Mouse (Mus musculus): ENCODE results near the gene Rhod. TPM values are rescaled to one million over a fixed set of nuclear protein-coding genes. Genes with fewer than 3 reads are reported as not detected.

Gene Rhod
- 23.4 and 23.7 TPM in 2 replicates for polyA plus RNA-seq (2012; rRNA removed)

DNA sequence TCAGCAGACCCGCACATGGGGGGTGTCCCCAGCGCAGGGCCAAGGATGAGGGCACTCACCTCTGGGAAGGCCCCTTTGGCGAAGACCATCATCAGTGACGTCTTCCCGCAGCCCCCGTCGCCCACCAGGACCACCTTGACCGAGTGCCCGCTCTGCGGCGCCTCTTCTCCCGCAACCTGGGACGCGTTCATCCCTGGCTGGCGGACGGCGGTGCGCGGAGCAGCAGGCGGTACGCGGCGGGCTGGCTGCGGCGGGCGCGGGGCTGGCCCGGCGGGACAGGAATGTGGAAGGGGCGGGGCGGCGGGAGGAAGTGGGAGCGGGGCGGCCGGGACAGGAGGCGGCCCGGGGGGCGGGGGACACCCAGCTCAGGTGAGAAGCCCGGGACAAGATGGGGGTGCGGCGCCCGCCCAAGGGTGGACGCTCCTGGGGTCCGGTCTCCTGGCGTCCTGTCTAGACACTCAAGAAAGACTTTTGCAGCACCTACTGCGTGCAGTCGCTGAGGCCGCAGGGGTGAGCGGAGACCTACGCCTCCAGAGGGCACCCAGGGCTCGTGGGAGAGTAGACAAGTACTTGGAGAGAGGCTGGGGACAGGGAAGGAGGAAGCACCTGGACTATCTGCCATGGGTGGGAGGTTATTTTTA lies at the start of gene Rhod:
TSS of gene Rhod (minus strand) at position 272 of the 641 bp plus-strand sequence.

DNA sequence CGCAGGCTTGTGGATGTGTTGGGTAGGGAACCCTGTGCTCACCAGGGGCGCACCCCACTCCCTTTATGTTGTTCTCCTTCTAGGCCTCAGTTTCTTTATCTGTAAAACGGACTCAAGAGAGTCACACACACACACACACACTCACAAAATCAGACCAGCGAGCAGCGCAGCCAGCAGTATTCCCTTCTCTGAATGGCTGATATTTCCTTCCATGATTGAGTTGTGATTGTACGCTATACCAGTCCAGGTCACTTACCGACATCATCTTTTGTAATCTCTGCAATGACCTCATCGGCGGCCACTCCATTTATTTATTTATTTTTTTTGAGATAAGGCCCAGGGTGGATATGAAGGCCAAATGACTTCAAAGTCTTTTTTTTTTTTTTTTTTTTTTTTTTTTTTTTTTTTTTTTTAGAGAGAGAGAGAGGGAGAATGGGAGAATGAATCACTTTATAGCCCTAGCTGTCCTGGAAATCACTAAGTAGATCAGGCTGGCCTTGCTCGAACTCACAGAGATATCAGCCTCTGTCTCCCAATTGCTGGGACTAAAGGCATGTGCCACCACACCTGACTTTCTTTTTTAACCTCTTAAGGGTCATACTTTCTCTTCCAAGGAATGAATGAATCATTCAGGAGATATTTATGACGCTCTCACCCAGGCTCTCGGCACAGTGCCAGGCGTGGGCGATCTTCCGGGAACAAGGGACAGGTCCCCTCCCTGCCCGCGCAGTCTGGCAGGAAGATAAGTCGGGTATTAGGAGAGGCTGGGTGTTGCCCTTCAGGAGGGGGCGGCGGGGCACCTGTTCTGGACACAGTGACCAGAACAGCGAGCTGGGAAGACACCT lies 38.3 kb upstream of the Rhod start, which contains the start of gene Syt12:
TSS of gene Syt12 (minus strand) at position 103 of the 845 bp plus-strand sequence.

DNA sequence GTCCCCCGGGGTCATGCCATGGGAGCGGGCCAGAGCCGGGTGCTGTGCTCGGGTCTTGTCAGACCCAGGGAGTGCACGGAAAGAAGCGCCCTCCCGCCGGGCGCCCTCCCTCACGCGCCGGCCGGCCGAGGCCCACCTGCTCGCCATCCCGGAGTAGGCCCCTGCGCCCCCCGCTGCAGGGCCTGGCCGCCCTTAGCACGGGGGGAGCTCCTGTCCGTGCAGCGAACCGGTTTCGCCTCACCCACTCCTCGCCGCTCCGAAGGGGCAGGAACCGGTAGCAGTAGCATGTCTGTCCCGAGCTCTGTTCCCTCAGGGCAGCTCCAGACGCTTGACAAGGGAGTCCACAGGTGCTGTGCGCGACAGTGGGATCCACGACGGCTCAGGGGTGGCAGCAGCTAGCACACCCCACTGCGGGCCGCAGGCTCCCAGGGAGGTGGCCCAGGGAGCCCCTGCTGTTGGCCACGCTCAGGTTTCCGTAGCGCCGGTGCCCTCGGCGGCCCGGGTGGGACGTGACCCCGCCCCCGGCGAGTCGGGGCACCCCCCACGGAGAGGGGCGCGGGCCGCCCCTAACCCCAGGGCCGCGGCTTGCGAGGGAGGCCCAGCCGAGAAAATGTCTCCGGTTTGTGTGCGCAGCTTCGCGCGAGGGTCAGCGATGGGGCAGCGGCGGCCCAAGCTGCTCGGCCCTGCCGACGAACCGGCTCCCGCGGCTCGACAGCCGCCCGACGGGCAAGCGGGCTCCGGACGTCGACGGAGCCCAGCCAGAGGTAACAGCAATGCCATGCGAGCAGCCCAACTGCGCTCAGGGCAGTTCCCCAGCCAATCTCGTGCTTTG lies 41.2 kb downstream of the Rhod start, which contains the start of gene Kdm2a:
TSS of gene Kdm2a (minus strand) at position 488 of the 832 bp plus-strand sequence.

Other genes starting within 250 kb of the Rhod start
- gene Tbc1d10c, start 248.1 kb downstream of the Rhod start, polyA plus RNA-seq (2012; rRNA removed), result 9.9 and 10.0 TPM in 2 replicates
- 488 and 523 TPM in 2 replicates for gene Ppp1ca, start 247.4 kb downstream of the Rhod start, polyA plus RNA-seq (2012; rRNA removed)
- 15.7 and 22.4 TPM in 2 replicates for gene Rad9a, start 237.8 kb downstream of the Rhod start, polyA plus RNA-seq (2012; rRNA removed)
- 8.3 and 14.8 TPM in 2 replicates for gene Clcf1, start 225.2 kb downstream of the Rhod start, polyA plus RNA-seq (2012; rRNA removed)
- not detected in 2 replicates for gene AC109138.7, start 225.1 kb downstream of the Rhod start, polyA plus RNA-seq (2012; rRNA removed)
- 86.7 and 104 TPM in 2 replicates for gene Pold4, start 207.5 kb downstream of the Rhod start, polyA plus RNA-seq (2012; rRNA removed)
- gene Ssh3, start 170.3 kb downstream of the Rhod start, polyA plus RNA-seq (2012; rRNA removed), result 188 and 216 TPM in 2 replicates
- 4.3 and 7.3 TPM in 2 replicates for gene Ankrd13d, start 156.3 kb downstream of the Rhod start, polyA plus RNA-seq (2012; rRNA removed)
- 120 and 123 TPM in 2 replicates for gene Grk2, start 133.2 kb downstream of the Rhod start, polyA plus RNA-seq (2012; rRNA removed)
- 57.0 and 63.9 TPM in 2 replicates for gene Kdm2a, start 41.1 kb downstream of the Rhod start, polyA plus RNA-seq (2012; rRNA removed)
- 2.0 and 4.4 TPM in 2 replicates for gene Syt12, start 38.0 kb upstream of the Rhod start, polyA plus RNA-seq (2012; rRNA removed)
- 20.7 and 26.0 TPM in 2 replicates for gene 2010003K11Rik, start 59.2 kb upstream of the Rhod start, polyA plus RNA-seq (2012; rRNA removed)
- 46.6 and 53.4 TPM in 2 replicates for gene Pcx, start 71.0 kb upstream of the Rhod start, polyA plus RNA-seq (2012; rRNA removed)
- gene Lrfn4, start 176.2 kb upstream of the Rhod start, polyA plus RNA-seq (2012; rRNA removed), result 61.8 and 65.1 TPM in 2 replicates
- 106 and 166 TPM in 2 replicates for gene Rce1, start 186.2 kb upstream of the Rhod start, polyA plus RNA-seq (2012; rRNA removed)

Data from colon, adult 2 months (tissue).